Mouse (Mus musculus) pancreas, adult 10 weeks (tissue): ENCODE measurements around the gene Stk38l. TPM values are rescaled to one million over a fixed set of nuclear protein-coding genes. Genes with fewer than 3 reads are reported as not detected.

Experiments used
- polyA plus RNA-seq: library from polyadenylated mRNA; stranded (reverse); fragments of 350-450 nt; fragmentation: Illumina TruSeq; extraction: RNeasy Lipid Tissue Mini Kit (QIAGEN cat#74804); gene quantifications from one replicate; pipeline ENCODE4 v1.2.3, GENCODE M21; 2015; ENCODE audit warnings: low read depth, low replicate concordance; ENCODE audit not compliant: insufficient read depth

Stk38l gene
- 2.5 TPM for polyA plus RNA-seq

GRCm38 (mm10) chr6:146724581-146725383, at the start of gene Stk38l:
Gene Stk38l, plus strand, starts transcription at chr6:146724995.

DNA sequence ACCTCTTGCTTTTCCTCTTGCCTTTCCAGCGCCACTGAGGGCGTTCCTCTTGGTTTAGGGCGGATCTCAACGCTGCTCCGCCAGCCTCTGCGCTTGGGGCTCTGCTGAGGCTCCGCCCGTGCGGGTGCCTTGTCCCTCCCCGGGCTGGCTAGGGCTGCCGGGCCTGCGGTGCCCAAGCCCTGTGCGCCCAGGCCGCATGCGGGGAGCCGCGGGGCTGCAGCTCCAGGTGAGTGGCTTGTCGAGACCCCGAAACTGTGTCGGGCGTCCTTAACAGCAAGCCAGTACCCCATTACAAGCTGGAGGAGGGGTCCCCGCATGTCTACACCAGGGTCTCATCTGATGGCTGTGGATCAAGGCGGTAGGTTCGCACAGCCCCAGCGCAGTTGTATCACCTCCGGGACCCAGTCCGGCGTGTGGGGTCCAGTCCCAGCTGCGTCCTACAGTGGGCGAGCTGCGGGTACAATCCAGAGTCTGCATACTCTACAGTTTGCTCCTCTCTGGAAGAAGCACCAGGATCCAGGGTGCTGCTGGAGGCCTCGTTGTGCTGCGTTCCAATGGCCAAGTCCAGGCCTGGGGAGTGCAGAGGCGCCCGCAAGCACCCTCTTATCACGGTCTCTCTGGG, 71.2 kb downstream of the Stk38l start, which contains the start of gene Arntl2:
TSS of gene Arntl2 (plus strand) at position 132 of the 622 bp plus-strand sequence.

Other genes with a start within 250 kb of the Stk38l start
- gene Itpr2, start 222.8 kb upstream of the Stk38l start, polyA plus RNA-seq: 5.2 TPM
- 23.1 TPM for gene Fgfr1op2, start 147.8 kb upstream of the Stk38l start, polyA plus RNA-seq
- 9.0 TPM for gene Ints13, start 147.2 kb upstream of the Stk38l start, polyA plus RNA-seq
- 14.3 TPM for gene Med21, start 82.4 kb upstream of the Stk38l start, polyA plus RNA-seq
- gene Tm7sf3, start 82.2 kb upstream of the Stk38l start, polyA plus RNA-seq: 5.2 TPM
- 6.5 TPM for gene Arntl2, start 71.1 kb downstream of the Stk38l start, polyA plus RNA-seq
- gene Smco2, start 125.1 kb downstream of the Stk38l start, polyA plus RNA-seq: not detected
- gene Ppfibp1, start 163.5 kb downstream of the Stk38l start, polyA plus RNA-seq: 13.8 TPM
- not detected for gene 1700034J05Rik, start 229.4 kb downstream of the Stk38l start, polyA plus RNA-seq